Comparison of ENCODE assay signal across 9 mouse cellular contexts in the genomic region with DNA sequence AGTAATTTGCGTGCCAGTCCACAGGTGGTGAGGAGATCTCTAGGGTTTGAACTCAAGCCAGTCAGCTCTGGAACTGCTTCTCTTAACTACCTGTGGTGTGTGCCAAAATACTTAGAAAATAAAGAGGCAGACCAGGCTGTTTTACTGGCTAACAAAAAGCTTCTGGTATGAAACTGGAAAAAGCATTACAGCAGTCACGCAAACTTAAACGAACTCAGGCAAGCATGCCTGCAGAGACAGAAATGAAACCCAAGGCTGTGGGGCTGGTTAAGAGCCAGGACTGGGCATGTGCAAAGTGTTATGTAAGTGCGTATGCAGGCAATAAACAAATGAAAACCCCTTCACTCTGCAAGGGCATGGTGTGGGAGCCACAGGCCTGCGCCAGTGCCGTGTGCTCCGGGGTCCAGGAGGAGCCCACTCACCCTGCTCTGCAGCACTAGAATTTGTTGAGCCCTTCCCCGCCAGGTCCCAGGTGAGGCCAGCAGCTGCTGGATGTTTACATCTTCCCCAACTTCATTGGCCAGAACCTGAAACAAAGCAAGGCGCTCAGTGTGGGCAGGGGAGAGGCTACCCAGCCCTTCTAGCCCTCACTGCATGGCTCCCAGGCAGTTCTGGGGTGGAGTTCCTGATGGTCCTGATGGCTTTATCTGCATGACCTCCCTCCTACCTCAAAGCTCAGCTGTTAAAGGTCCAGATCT. TPM values are rescaled to one million over a fixed set of nuclear protein-coding genes. Genes with fewer than 3 reads are reported as not detected.
A peak's percentile ranks its signal among the peaks of the same experiment; 100 is the strongest.
DNase-seq lines count a peak whose midpoint lies in the region; ATAC-seq lines count a peak whose summit lies in the region.
"Had no signal": no experiment of that assay in that cellular context is flagged by ENCODE, and none has a peak within 500 bp of the region (broad histone marks: within the 10 kb centered on the region; RNA-seq: fewer than 3 reads in every experiment).

No protein-coding gene starts in this region.

- 0 out of 2 replicates have a peak overlapping the region, but pooled peaks have one; percentile 40 for H3K9ac ChIP-seq in heart, embryonic 13.5 days
- H3K9ac ChIP-seq in limb, embryonic 13.5 days: peak overlapping the region; percentile 43; the same call in 1 of the 2 replicates

- no peak for DNase-seq in heart, embryonic 10.5 days (ENCODE audit: low spot score)
- peak; percentile 15 to 56 for DNase-seq in urinary bladder, postnatal 36 days (ENCODE audit: low spot score in 2 of 2)
- no peak for DNase-seq in urinary bladder, adult 2 months (ENCODE audit: low spot score)
- DNase-seq in thymus, adult 18-20 months: no peak
- no peak for DNase-seq in embryo, embryonic 9.5 days (ENCODE audit: extremely low spot score)
- no peak for DNase-seq in right cerebral cortex, postnatal 25 days

- no peak overlapping the region for H3K27ac ChIP-seq in heart, embryonic 13.5 days (replicated peaks)
- H3K27ac ChIP-seq in heart, embryonic 10.5 days: no peak overlapping the region
- H3K27ac ChIP-seq in limb, embryonic 13.5 days: peak overlapping the region; percentile 94

- no peaks in the 10 kb centered on the region for H3K36me3 ChIP-seq in heart, embryonic 13.5 days
- H3K36me3 ChIP-seq in heart, embryonic 10.5 days: no peaks in the 10 kb centered on the region
- H3K36me3 ChIP-seq in limb, embryonic 13.5 days: no peaks in the 10 kb centered on the region

- WGBS in heart, embryonic 13.5 days: 77% methylated on average over 9 of the region's 9 CpGs
- 80% methylated on average over 9 of the region's 9 CpGs for WGBS in heart, embryonic 10.5 days
- 37% methylated on average over 9 of the region's 9 CpGs for WGBS in limb, embryonic 13.5 days

- no peaks in the 10 kb centered on the region for H3K9me3 ChIP-seq in heart, embryonic 13.5 days
- H3K9me3 ChIP-seq in heart, embryonic 10.5 days: no peaks in the 10 kb centered on the region
- no peaks in the 10 kb centered on the region for H3K9me3 ChIP-seq in limb, embryonic 13.5 days
- H3K9me3 ChIP-seq: megakaryocyte, embryonic 14.5 days had no signal

- ATAC-seq in heart, embryonic 13.5 days (ENCODE audit: extremely low read depth, insufficient number of reproducible peaks, low FRiP score, low TSS enrichment): no peak
- peak; percentile 89 for ATAC-seq in limb, embryonic 13.5 days (ENCODE audit: low FRiP score, low read depth)

- H3K4me2 ChIP-seq in heart, embryonic 13.5 days: no peak overlapping the region
- peak overlapping the region; percentile 41 for H3K4me2 ChIP-seq in limb, embryonic 13.5 days (replicated peaks)

- H3K27me3 ChIP-seq in heart, embryonic 13.5 days (replicated peaks): no peaks in the 10 kb centered on the region
- H3K27me3 ChIP-seq in heart, embryonic 10.5 days (ENCODE audit: insufficient read depth, poor library complexity, severe bottlenecking): peaks cover 8% of the 10 kb centered on the region; the same call in 1 of the 2 replicates
- no peaks in the 10 kb centered on the region for H3K27me3 ChIP-seq in limb, embryonic 13.5 days

- H3K4me3 ChIP-seq in heart, embryonic 13.5 days: no peak overlapping the region
- H3K4me3 ChIP-seq in heart, embryonic 10.5 days: no peak overlapping the region
- no peak overlapping the region for H3K4me3 ChIP-seq in limb, embryonic 13.5 days
- H3K4me3 ChIP-seq: megakaryocyte, embryonic 14.5 days had no signal

- peaks cover 14% of the 10 kb centered on the region for H3K4me1 ChIP-seq in heart, embryonic 13.5 days
- peaks cover 25% of the 10 kb centered on the region for H3K4me1 ChIP-seq in heart, embryonic 10.5 days
- peaks cover 25% of the 10 kb centered on the region for H3K4me1 ChIP-seq in limb, embryonic 13.5 days

RNA-seq across cellular contexts. Expression of gene Ccdc13, which starts 20.0 kb away (rescaled TPM):
- polyA plus RNA-seq in heart, embryonic 13.5 days (2015; fragmentation: Nextera tagmentation; extraction: Ambion mirVana): 0.05 TPM in 1 of 2 replicates, not detected in the other
- polyA plus RNA-seq in heart, embryonic 10.5 days (2016; fragmentation: Nextera tagmentation; extraction: Ambion mirVana): 0.21 and 0.28 TPM in 2 replicates
- polyA plus RNA-seq in urinary bladder, adult 2 months (2012; rRNA removed): 0.62 and 1.3 TPM in 2 replicates
- 0.76 and 0.88 TPM in 2 replicates for polyA plus RNA-seq in limb, embryonic 13.5 days (2015; fragmentation: Nextera tagmentation; extraction: Ambion mirVana)

RNA-seq across cellular contexts. Expression of gene Hhatl, which starts 26.9 kb away (rescaled TPM):
- polyA plus RNA-seq in heart, embryonic 13.5 days (2015; fragmentation: Nextera tagmentation; extraction: Ambion mirVana): 10.3 and 10.7 TPM in 2 replicates
- polyA plus RNA-seq in heart, embryonic 10.5 days (2016; fragmentation: Nextera tagmentation; extraction: Ambion mirVana): 0.84 and 2.0 TPM in 2 replicates
- 1.9 and 3.0 TPM in 2 replicates for polyA plus RNA-seq in urinary bladder, adult 2 months (2012; rRNA removed)
- 0.53 and 0.82 TPM in 2 replicates for polyA plus RNA-seq in limb, embryonic 13.5 days (2015; fragmentation: Nextera tagmentation; extraction: Ambion mirVana)

RNA-seq across cellular contexts. Expression of gene Higd1a, which starts 38.9 kb away (rescaled TPM):
- polyA plus RNA-seq in heart, embryonic 13.5 days (2015; fragmentation: Nextera tagmentation; extraction: Ambion mirVana): 230 and 277 TPM in 2 replicates
- 254 and 270 TPM in 2 replicates for polyA plus RNA-seq in heart, embryonic 10.5 days (2016; fragmentation: Nextera tagmentation; extraction: Ambion mirVana)
- 55.1 and 55.2 TPM in 2 replicates for polyA plus RNA-seq in urinary bladder, adult 2 months (2012; rRNA removed)
- 192 and 196 TPM in 2 replicates for polyA plus RNA-seq in limb, embryonic 13.5 days (2015; fragmentation: Nextera tagmentation; extraction: Ambion mirVana)

RNA-seq across cellular contexts. Expression of gene Klhl40, which starts 41.8 kb away (rescaled TPM):
- 1.4 and 2.1 TPM in 2 replicates for polyA plus RNA-seq in heart, embryonic 13.5 days (2015; fragmentation: Nextera tagmentation; extraction: Ambion mirVana)
- polyA plus RNA-seq in heart, embryonic 10.5 days (2016; fragmentation: Nextera tagmentation; extraction: Ambion mirVana): 0.36 and 0.38 TPM in 2 replicates
- 0.07 and 0.10 TPM in 2 replicates for polyA plus RNA-seq in urinary bladder, adult 2 months (2012; rRNA removed)
- 12.5 and 13.3 TPM in 2 replicates for polyA plus RNA-seq in limb, embryonic 13.5 days (2015; fragmentation: Nextera tagmentation; extraction: Ambion mirVana)

Comparison
In these comparisons a context has a peak if more than half of its experiments do, and no peak if none do; other contexts are left out.
1. DNase-seq: peak in urinary bladder, postnatal 36 days (2 of 2); none in heart, embryonic 10.5 days (single experiment), urinary bladder, adult 2 months (single experiment), thymus, adult 18-20 months (0 of 2), embryo, embryonic 9.5 days (single experiment) and right cerebral cortex, postnatal 25 days (single experiment).